Mouse (Mus musculus) hindbrain, embryonic 14.5 days (tissue): ENCODE measurements around the gene Cadps2. TPM values are rescaled to one million over a fixed set of nuclear protein-coding genes. Genes with fewer than 3 reads are reported as not detected.

ENCODE experiments used
- ATAC-seq: fragments of 200-750 bp; cut with Nextera tagmentation; 2 replicates; pipeline ENCODE4 v1.8.0; 2017; ENCODE audit warnings: moderate number of reproducible peaks, mild to moderate bottlenecking, moderate TSS enrichment, moderate library complexity; ENCODE audit not compliant: low FRiP score
- DNase-seq: peaks from one replicate; pipeline ENCODE4 v3.0.0-alpha.2; 2015; ENCODE audit warnings: low spot score
- H3K27ac ChIP-seq: fragments of 300-500 bp; sonication (generic); 2 replicates; pipeline ENCODE4 v1.5.1; 2014; ENCODE audit warnings: mild to moderate bottlenecking, moderate library complexity
- H3K27me3 ChIP-seq: fragments of 300-500 bp; sonication (generic); 2 replicates; pipeline ENCODE4 v1.6.1; 2014; ENCODE audit warnings: mild to moderate bottlenecking, low read length, mixed read lengths; ENCODE audit not compliant: control insufficient read depth, insufficient read depth
- H3K36me3 ChIP-seq: fragments of 300-500 bp; sonication (generic); replicated peaks from 2 replicates; pipeline ENCODE4 v1.6.1; 2014; ENCODE audit not compliant: control insufficient read depth, insufficient read depth
- H3K4me1 ChIP-seq: fragments of 300-500 bp; sonication (generic); replicated peaks from 2 replicates; pipeline ENCODE4 v1.6.1; 2014; ENCODE audit warnings: antibody characterized with exemption, low read length, mixed read lengths; ENCODE audit not compliant: control insufficient read depth, insufficient read depth
- H3K4me2 ChIP-seq: fragments of 300-500 bp; sonication (generic); replicated peaks from 2 replicates; pipeline ENCODE4 v1.6.1; 2014; ENCODE audit warnings: mild to moderate bottlenecking, moderate library complexity
- H3K4me3 ChIP-seq: fragments of 300-500 bp; sonication (generic); replicated peaks from 2 replicates; pipeline ENCODE4 v1.5.1; 2014; ENCODE audit warnings: mild to moderate bottlenecking, low read length
- H3K9ac ChIP-seq: fragments of 300-500 bp; sonication (generic); 2 replicates; pipeline ENCODE4 v1.6.1; 2014
- H3K9me3 ChIP-seq: fragments of 300-500 bp; sonication (generic); 2 replicates; pipeline ENCODE4 v1.6.1; 2016; ENCODE audit warnings: low read length; ENCODE audit not compliant: control insufficient read depth
- WGBS: fragments of 180-500 bp; shearing (Covaris S2); extraction: QIAGEN DNeasy Blood & Tissue Kit; methylation state at CpG from one replicate; pipeline ENCODE4 v1.1.7; 2014; 5-methylcytosine and 5-hydroxymethylcytosine counted together
- polyA plus RNA-seq: library from polyadenylated mRNA; unstranded; fragments of >200 nt; fragmentation: Nextera tagmentation; extraction: Ambion mirVana; gene quantifications from 2 replicates; pipeline ENCODE4 v1.2.1, GENCODE M21; 2014

Cadps2 gene
- polyA plus RNA-seq, 1 experiment from 2014 or later = 12.6 TPM

DNA sequence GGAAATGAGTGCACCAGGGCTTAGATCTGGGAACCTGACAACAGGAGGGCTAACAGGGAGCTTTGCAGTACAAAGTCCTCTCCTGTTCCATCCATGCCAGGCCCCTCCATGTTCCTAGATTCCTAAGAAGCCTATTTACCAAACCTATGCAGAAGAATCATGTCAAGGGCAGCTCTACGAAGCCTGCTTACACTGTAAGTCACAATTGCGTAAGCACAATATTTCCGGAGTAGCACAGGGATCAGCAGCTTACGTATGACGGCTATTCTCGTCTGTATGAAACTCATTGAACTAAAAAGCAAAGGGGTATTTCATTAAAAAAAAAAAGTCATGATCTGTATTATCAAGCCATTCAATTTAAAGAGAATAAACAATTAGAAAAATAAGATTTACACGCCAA, 462.9 kb downstream of the Cadps2 start:
- Histone ChIP-seq H3K9me3 (no peaks in the 10 kb centered on the region), H3K36me3 (no peaks in the 10 kb centered on the region), H3K9ac (no peak overlapping the region), H3K27me3 (0 out of 2 replicates have a peak, but pooled peaks cover 2% of the 10 kb centered on the region), H3K4me2 (no peak overlapping the region), H3K27ac (no peak overlapping the region), H3K4me1 (no peaks in the 10 kb centered on the region), H3K4me3 (no peak overlapping the region)
- 91% methylated on average over 7 of the region's 7 CpGs for WGBS
- DNase-seq (no peak), ATAC-seq (no peak)

DNA sequence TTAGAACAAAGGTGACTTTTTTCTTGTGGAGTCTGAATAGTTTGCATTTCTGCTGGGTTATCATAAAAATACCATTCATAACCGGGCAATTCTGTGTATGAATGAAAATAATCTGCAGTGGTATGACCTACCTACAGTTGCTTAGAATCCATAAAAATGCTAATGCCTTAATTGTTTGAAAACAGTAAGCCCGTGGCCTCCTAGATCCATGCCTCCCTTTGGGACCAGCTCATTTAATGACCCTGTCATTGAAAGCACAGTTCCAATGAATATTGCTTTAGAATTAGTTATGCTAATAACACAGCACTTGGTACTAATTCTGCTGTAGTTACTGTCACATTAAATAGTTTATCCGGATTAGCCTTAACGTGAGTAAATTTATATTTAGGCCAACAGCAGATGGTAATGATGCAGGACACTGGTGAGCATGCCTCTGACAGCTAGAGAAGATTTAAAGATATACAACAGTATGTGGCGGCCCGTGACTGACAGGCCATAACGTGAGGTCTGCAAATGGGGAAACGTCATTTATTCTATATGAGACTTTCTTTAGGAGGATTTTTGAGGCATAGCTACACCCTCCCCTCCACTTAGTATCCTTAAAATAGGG, 477.3 kb downstream of the Cadps2 start:
- 46% methylated on average over 8 of the region's 8 CpGs for WGBS
- no peak overlapping the region for H3K27ac ChIP-seq
- 0 out of 2 replicates have a peak, but pooled peaks cover 8% of the 10 kb centered on the region for H3K4me1 ChIP-seq
- H3K9ac ChIP-seq = no peak overlapping the region
- no peak overlapping the region for H3K4me3 ChIP-seq
- no peaks in the 10 kb centered on the region for H3K9me3 ChIP-seq
- no peak overlapping the region for H3K4me2 ChIP-seq
- ATAC-seq (no peak), DNase-seq (no peak)
- H3K36me3 ChIP-seq = no peaks in the 10 kb centered on the region
- no peaks in the 10 kb centered on the region for H3K27me3 ChIP-seq

DNA sequence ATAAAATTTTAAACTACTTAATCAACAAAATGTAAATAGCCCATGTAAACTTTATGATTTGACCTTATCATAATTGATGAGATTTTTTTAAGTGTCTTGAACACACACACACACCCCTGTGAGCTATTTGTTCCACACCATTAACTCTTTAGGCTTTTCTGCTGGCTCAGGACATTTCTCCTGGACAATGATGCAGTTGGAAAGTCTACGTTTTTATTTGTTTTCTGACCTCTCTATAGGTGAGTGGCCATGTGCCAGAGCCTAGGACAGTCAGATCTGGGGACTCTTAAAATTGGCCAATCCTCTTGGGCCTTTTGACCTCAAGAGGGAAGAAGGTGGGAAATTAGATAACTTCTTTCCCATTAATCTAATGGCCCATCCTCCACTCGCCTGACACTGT, 478.6 kb downstream of the Cadps2 start:
- Histone ChIP-seq H3K4me1 (0 out of 2 replicates have a peak, but pooled peaks cover 8% of the 10 kb centered on the region), H3K9me3 (no peaks in the 10 kb centered on the region), H3K9ac (no peak overlapping the region), H3K27me3 (no peaks in the 10 kb centered on the region), H3K4me3 (no peak overlapping the region), H3K36me3 (no peaks in the 10 kb centered on the region), H3K27ac (no peak overlapping the region), H3K4me2 (no peak overlapping the region)
- no peak for DNase-seq
- 53% methylated on average over 2 of the region's 2 CpGs for WGBS
- no peak for ATAC-seq

DNA sequence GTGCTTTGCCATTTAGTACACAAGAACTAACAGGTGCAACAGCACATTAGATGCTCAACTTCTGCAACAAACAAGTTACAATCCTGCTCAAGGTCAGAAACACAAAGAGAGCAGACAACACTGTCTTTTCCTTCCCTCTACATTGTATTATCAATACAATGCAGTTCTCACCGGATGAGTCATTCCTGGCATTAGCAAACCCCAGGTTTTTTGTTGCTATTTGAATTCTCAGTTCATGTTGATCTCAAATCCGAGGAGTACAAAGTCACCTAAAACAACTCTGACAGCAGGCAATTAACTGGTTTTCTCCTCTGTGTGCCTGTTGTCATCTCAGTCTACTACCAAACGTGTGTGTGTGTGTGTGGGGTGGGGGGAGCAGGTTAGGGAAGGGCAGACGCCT, 483.1 kb downstream of the Cadps2 start:
- Histone ChIP-seq H3K9ac (no peak overlapping the region), H3K27ac (no peak overlapping the region), H3K4me3 (no peak overlapping the region), H3K4me2 (no peak overlapping the region), H3K27me3 (no peaks in the 10 kb centered on the region), H3K36me3 (no peaks in the 10 kb centered on the region), H3K9me3 (no peaks in the 10 kb centered on the region), H3K4me1 (no peaks in the 10 kb centered on the region)
- DNase-seq (no peak), ATAC-seq (no peak)
- 51% methylated on average over 4 of the region's 4 CpGs for whole genome bisulfite sequencing

DNA sequence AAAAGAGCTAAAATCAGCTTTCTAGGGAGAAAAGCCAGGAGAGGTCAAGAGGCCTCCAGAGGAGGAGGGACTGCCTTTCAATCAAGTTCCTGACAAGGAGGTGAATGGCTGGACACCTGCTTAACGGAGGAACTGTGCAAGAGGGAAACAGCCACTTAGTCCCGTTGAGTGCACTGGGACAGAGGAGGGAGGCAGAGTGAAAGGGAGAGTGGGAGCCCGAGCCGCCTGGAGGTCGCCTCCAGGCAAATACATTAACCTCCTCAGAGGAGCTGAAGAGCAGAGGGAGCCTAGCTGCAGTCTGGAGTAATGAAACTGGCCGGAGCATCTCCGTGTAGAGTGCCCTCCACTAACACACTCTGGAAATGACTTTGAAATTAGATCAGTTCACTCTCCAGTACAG, 485.7 kb downstream of the Cadps2 start:
- no peaks in the 10 kb centered on the region for H3K9me3 ChIP-seq
- 3% methylated on average over 7 of the region's 7 CpGs for WGBS
- H3K9ac ChIP-seq = no peak overlapping the region
- H3K27ac ChIP-seq = no peak overlapping the region
- DNase-seq (no peak), ATAC-seq (peak; percentile 40; the same call in 1 of the 2 replicates)
- no peak overlapping the region for H3K4me3 ChIP-seq
- H3K36me3 ChIP-seq = no peaks in the 10 kb centered on the region
- no peaks in the 10 kb centered on the region for H3K4me1 ChIP-seq
- H3K4me2 ChIP-seq = no peak overlapping the region
- H3K27me3 ChIP-seq = no peaks in the 10 kb centered on the region

DNA sequence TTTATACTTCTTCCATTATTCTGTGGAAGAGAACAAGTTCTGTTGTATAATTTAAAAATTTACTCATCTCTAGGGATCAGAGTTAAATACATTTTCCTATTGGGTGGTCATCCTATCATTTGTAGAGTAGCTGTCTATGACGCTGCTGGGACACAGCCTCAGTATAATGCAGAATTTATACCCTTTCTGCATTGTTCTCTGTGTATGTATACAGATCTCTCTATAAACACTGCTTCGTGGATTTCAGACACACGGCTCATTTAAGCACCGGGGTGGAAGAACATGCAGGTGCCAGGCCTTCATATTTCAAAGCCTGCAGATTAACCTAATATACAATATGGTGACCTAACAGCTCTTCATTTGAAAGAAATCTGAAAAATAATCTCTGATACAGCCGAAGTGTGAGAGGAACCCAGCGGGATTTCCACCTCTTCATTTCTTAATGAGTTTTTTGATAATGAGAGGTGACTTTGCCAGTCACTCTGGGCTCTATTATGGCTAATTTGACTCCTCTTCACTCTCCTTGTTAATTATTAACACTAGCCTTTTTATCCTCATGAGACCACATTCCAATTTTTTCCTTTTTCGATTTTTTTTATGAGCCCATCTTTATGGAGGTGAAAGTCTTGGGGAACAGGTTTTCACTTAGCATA, 501.7 kb downstream of the Cadps2 start:
- 54% methylated on average over 7 of the region's 7 CpGs for WGBS
- Histone ChIP-seq H3K4me1 (peaks cover 4% of the 10 kb centered on the region; the same call in 1 of the 2 replicates), H3K36me3 (no peaks in the 10 kb centered on the region), H3K27ac (no peak overlapping the region), H3K4me2 (no peak overlapping the region), H3K4me3 (no peak overlapping the region), H3K27me3 (no peaks in the 10 kb centered on the region), H3K9ac (no peak overlapping the region), H3K9me3 (no peaks in the 10 kb centered on the region)
- DNase-seq (no peak), ATAC-seq (peak; percentile 14; the same call in 1 of the 2 replicates)

DNA sequence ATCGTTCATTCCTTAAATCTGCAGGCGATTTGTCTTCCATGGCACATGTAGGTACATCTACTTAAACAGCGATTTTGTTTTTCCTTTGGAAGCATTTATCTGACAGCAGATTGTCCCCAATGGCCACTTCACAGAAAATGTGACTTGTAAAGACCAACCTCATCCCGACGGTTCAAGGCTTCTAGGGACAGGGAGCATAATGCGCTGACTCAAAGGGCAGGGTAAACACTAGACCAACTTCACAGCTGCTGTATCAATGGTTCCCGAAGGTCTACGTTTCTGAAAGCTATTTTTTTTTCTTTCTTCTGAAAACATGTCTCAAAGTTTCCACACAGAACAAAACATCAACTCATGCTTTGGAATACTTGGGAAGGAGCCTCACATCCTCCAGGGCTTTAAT, 524.3 kb downstream of the Cadps2 start:
- no peak for DNase-seq
- no peak for ATAC-seq
- no peaks in the 10 kb centered on the region for H3K4me1 ChIP-seq
- no peak overlapping the region for H3K4me3 ChIP-seq
- H3K9me3 ChIP-seq = no peaks in the 10 kb centered on the region
- no peak overlapping the region for H3K4me2 ChIP-seq
- H3K27ac ChIP-seq = no peak overlapping the region
- no peaks in the 10 kb centered on the region for H3K36me3 ChIP-seq
- 75% methylated on average over 8 of the region's 8 CpGs for WGBS
- H3K9ac ChIP-seq = no peak overlapping the region
- H3K27me3 ChIP-seq = no peaks in the 10 kb centered on the region

DNA sequence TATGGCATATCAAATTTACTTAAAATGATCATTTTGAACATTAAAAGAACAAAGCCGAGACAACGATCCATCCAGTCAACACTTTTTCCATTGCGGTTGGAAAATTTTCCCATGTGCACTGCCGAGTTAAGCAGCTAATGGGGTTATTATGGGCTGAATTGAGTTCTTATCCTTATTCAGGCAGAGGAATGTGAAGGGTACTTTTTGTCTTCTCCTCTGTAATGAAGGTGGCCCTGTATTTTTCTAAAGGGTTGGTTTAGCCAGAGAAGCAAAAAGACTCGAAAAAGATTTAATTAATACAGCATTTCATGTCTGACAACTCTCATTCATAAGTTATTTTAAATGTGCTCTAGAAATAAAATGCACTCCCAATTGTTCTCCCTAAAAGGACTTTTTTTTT, 524.9 kb downstream of the Cadps2 start:
- no peak overlapping the region for H3K4me3 ChIP-seq

DNA sequence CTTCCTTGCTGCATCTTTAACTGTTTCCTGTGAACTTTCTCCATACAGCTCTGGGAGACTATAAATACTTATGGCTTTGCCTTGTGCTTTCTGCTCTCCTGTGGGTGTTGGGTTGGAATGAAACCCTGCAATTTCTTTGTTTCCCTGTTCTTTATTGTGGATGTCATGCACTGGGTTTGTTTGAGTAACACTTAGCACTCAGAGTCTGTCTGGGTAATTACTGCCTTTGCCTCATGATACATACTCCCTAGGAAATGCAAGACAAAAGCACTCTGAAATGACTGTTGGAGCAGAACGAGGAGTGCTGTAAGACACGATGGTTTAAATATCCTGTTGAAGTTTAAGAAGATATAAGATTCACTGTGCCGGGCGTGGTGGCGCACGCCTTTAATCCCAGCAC, 533.2 kb downstream of the Cadps2 start:
- Histone ChIP-seq H3K9me3 (no peaks in the 10 kb centered on the region), H3K4me2 (no peak overlapping the region), H3K4me3 (no peak overlapping the region), H3K4me1 (no peaks in the 10 kb centered on the region), H3K9ac (no peak overlapping the region), H3K27ac (no peak overlapping the region), H3K27me3 (no peaks in the 10 kb centered on the region), H3K36me3 (no peaks in the 10 kb centered on the region)
- ATAC-seq (no peak), DNase-seq (no peak)
- 87% methylated on average over 6 of the region's 6 CpGs for WGBS

More for the DNA sequence above, 524.9 kb downstream of the Cadps2 start:
- Histone ChIP-seq H3K27ac (no peak overlapping the region), H3K27me3 (no peaks in the 10 kb centered on the region), H3K4me1 (no peaks in the 10 kb centered on the region), H3K4me2 (no peak overlapping the region), H3K9me3 (no peaks in the 10 kb centered on the region), H3K36me3 (no peaks in the 10 kb centered on the region), H3K9ac (no peak overlapping the region)
- no peak for DNase-seq
- ATAC-seq = no peak
- WGBS = 49% methylated on average over 5 of the region's 5 CpGs
